Mouse (Mus musculus) thymus, adult 2 months (tissue): ENCODE data around the gene Nup62.

Experiments used
- CTCF ChIP-seq: fragments of 200-500 bp; IDR thresholded peaks from 2 replicates; pipeline ENCODE4 v1.5.1; 2012; ENCODE audit warnings: mild to moderate bottlenecking, control low read depth, low read length, moderate library complexity, borderline replicate concordance; ENCODE audit not compliant: control insufficient read depth, poor library complexity, insufficient read depth; ENCODE audit errors: extremely low read depth
- POLR2A ChIP-seq: fragments of 200-500 bp; IDR thresholded peaks from 2 replicates; pipeline ENCODE4 v1.6.1; 2012; ENCODE audit warnings: mild to moderate bottlenecking, low read length, control low read depth, moderate library complexity; ENCODE audit not compliant: control insufficient read depth, poor library complexity, insufficient read depth; ENCODE audit errors: extremely low read depth

- TF ChIP-seq CTCF (no peak), POLR2A (no peak)
Measured at GRCm38 (mm10) chr7:44810819-44811557, 4.9 kb upstream of the Nup62 start.
